Mouse (Mus musculus) midbrain, embryonic 14.5 days (tissue): ENCODE data around the gene Fance. TPM values are rescaled to one million over a fixed set of nuclear protein-coding genes. Genes with fewer than 3 reads are reported as not detected.

Experiments used
- ATAC-seq: fragments of 200-750 bp; cut with Nextera tagmentation; 2 replicates; pipeline ENCODE4 v1.8.0; 2017; ENCODE audit warnings: moderate number of reproducible peaks, moderate library complexity; ENCODE audit not compliant: low FRiP score, low TSS enrichment
- DNase-seq: peaks from one replicate; pipeline ENCODE4 v3.0.0-alpha.2; 2015
- H3K27ac ChIP-seq: fragments of 300-500 bp; sonication (generic); replicated peaks from 2 replicates; pipeline ENCODE4 v1.5.1; 2014; ENCODE audit warnings: mild to moderate bottlenecking, low read depth, low read length, moderate library complexity
- H3K27me3 ChIP-seq: fragments of 300-500 bp; sonication (generic); 2 replicates; pipeline ENCODE4 v1.6.1; 2014; ENCODE audit warnings: low read length, control low read depth, mixed read lengths; ENCODE audit not compliant: control insufficient read depth, insufficient read depth
- H3K36me3 ChIP-seq: fragments of 300-500 bp; sonication (generic); 2 replicates; pipeline ENCODE4 v1.6.1; 2014; ENCODE audit warnings: low read length, control low read depth; ENCODE audit not compliant: control insufficient read depth, insufficient read depth
- H3K4me1 ChIP-seq: fragments of 300-500 bp; sonication (generic); 2 replicates; pipeline ENCODE4 v1.6.1; 2014; ENCODE audit warnings: mild to moderate bottlenecking, antibody characterized with exemption, low read length, control low read depth; ENCODE audit not compliant: control insufficient read depth, insufficient read depth
- H3K4me2 ChIP-seq: fragments of 300-500 bp; sonication (generic); 2 replicates; pipeline ENCODE4 v1.6.1; 2014; ENCODE audit warnings: mild to moderate bottlenecking, low read length, moderate library complexity
- H3K4me3 ChIP-seq: fragments of 300-500 bp; sonication (generic); replicated peaks from 2 replicates; pipeline ENCODE4 v1.5.1; 2014; ENCODE audit warnings: low read depth, low read length
- H3K9ac ChIP-seq: fragments of 300-500 bp; sonication (generic); replicated peaks from 2 replicates; pipeline ENCODE4 v1.6.1; 2014; ENCODE audit warnings: mild to moderate bottlenecking, low read length, moderate library complexity
- H3K9me3 ChIP-seq: fragments of 300-500 bp; sonication (generic); 2 replicates; pipeline ENCODE4 v1.6.1; 2016; ENCODE audit warnings: low read length, control low read depth, mixed read lengths; ENCODE audit not compliant: control insufficient read depth
- WGBS: fragments of 180-500 bp; shearing (Covaris S2); extraction: QIAGEN DNeasy Blood & Tissue Kit; methylation state at CpG from one replicate; pipeline ENCODE4 v1.1.7; 2014; 5-methylcytosine and 5-hydroxymethylcytosine counted together
- polyA plus RNA-seq: library from polyadenylated mRNA; unstranded; fragments of >200 nt; fragmentation: Nextera tagmentation; extraction: Ambion mirVana; gene quantifications from 2 replicates; pipeline ENCODE4 v1.2.1, GENCODE M21; 2014

Gene Fance
- polyA plus RNA-seq, 1 experiment from 2014 or later, result 24.3 TPM

- ATAC-seq (no peak), DNase-seq (no peak)
- no peaks in the 10 kb centered on the region for H3K27me3 ChIP-seq
- H3K9me3 ChIP-seq, result no peaks in the 10 kb centered on the region
- no peak overlapping the region for H3K4me3 ChIP-seq
- 69% methylated on average over 10 of the region's 10 CpGs for whole genome bisulfite sequencing
- no peak overlapping the region for H3K27ac ChIP-seq
- H3K4me1 ChIP-seq, result peaks cover 7% of the 10 kb centered on the region; the same call in 1 of the 2 replicates
- no peak overlapping the region for H3K4me2 ChIP-seq
- H3K9ac ChIP-seq, result no peak overlapping the region
- H3K36me3 ChIP-seq, result no peaks in the 10 kb centered on the region
These were observed 35.6 kb upstream of the Fance start for GRCm38 (mm10) chr17:28277721-28278120.

DNA sequence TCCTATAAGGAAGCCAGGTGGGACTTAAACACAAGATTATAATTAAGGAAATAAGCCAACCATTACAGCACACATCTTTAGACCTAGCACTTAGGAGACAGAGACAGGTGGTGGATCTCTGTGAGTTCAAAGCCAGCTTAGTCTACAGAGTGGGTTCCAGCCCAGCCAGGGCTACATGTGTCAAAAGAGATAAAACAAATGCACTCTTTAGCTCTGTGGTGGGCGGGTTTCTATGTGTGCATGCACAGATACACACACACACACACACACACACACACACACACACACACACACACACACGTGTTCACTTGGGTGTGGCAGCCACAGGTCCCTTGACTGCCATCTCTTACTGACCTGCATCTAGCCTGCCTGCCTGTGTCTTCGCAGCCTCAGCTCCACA, 35.2 kb upstream of the Fance start:
- H3K9me3 ChIP-seq, result no peaks in the 10 kb centered on the region
- H3K9ac ChIP-seq, result no peak overlapping the region
- DNase-seq (no peak), ATAC-seq (no peak)
- no peak overlapping the region for H3K4me3 ChIP-seq
- no peaks in the 10 kb centered on the region for H3K36me3 ChIP-seq
- no peak overlapping the region for H3K27ac ChIP-seq
- H3K27me3 ChIP-seq, result no peaks in the 10 kb centered on the region
- 97% methylated on average over 3 of the region's 3 CpGs for WGBS
- no peak overlapping the region for H3K4me2 ChIP-seq
- H3K4me1 ChIP-seq, result peaks cover 7% of the 10 kb centered on the region; the same call in 1 of the 2 replicates

GRCm38 (mm10) chr17:28279236-28279635, 34.1 kb upstream of the Fance start:
- no peaks in the 10 kb centered on the region for H3K36me3 ChIP-seq
- H3K4me2 ChIP-seq, result no peak overlapping the region
- WGBS, result 68% methylated on average over 4 of the region's 4 CpGs
- ATAC-seq (no peak), DNase-seq (no peak)
- no peak overlapping the region for H3K27ac ChIP-seq
- H3K9me3 ChIP-seq, result no peaks in the 10 kb centered on the region
- H3K4me3 ChIP-seq, result no peak overlapping the region
- peaks cover 7% of the 10 kb centered on the region; the same call in 1 of the 2 replicates for H3K4me1 ChIP-seq
- no peak overlapping the region for H3K9ac ChIP-seq
- H3K27me3 ChIP-seq, result no peaks in the 10 kb centered on the region

GRCm38 (mm10) chr17:28279780-28280422, 33.4 kb upstream of the Fance start:
- H3K9me3 ChIP-seq, result no peaks in the 10 kb centered on the region
- no peak overlapping the region for H3K4me3 ChIP-seq
- no peaks in the 10 kb centered on the region for H3K36me3 ChIP-seq
- H3K4me1 ChIP-seq, result peaks cover 7% of the 10 kb centered on the region; the same call in 1 of the 2 replicates
- H3K4me2 ChIP-seq, result no peak overlapping the region
- H3K27ac ChIP-seq, result no peak overlapping the region
- 73% methylated on average over 15 of the region's 15 CpGs for WGBS
- ATAC-seq (no peak), DNase-seq (no peak)
- H3K27me3 ChIP-seq, result no peaks in the 10 kb centered on the region
- H3K9ac ChIP-seq, result peak overlapping the region; percentile 12; the same call in 1 of the 2 replicates

GRCm38 (mm10) chr17:28280423-28280800, 32.9 kb upstream of the Fance start:
- Histone ChIP-seq H3K27ac (no peak overlapping the region), H3K4me2 (no peak overlapping the region), H3K9me3 (no peaks in the 10 kb centered on the region), H3K9ac (peak overlapping the region; percentile 12; the same call in 1 of the 2 replicates), H3K4me1 (peaks cover 7% of the 10 kb centered on the region; the same call in 1 of the 2 replicates), H3K36me3 (no peaks in the 10 kb centered on the region), H3K4me3 (no peak overlapping the region), H3K27me3 (no peaks in the 10 kb centered on the region)
- DNase-seq, result no peak
- 78% methylated on average over 7 of the region's 7 CpGs for WGBS
- no peak for ATAC-seq

DNA sequence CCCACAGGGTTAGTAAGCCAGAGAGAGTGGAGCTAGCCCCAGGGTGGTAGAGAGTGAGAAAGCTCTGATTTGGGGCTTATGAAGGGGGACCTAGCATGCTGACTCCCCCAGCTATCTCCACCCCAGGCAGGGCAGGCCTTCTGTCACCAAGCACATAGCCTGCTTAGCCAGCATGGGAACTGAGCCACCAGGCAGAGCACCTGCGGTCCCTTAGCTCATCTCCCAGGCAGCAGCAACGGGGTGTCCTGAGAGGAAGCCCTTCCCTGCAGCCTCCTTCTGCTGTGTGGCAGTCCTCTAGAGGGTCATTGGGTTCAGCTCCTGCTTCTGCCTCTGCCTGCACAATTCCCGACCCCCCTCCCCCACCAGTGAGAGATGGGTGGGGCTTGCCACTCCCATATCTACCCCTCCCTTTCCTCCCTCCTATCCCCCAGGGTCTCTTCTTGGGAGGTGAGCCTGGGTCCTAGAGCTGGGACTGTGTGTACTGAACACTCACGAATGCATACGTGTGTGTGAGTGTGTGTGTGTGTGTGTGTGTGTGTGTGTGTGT, 32.4 kb upstream of the Fance start:
- Histone ChIP-seq H3K36me3 (no peaks in the 10 kb centered on the region), H3K4me2 (no peak overlapping the region), H3K27me3 (no peaks in the 10 kb centered on the region), H3K4me1 (peaks cover 7% of the 10 kb centered on the region; the same call in 1 of the 2 replicates), H3K27ac (no peak overlapping the region), H3K9me3 (no peaks in the 10 kb centered on the region), H3K9ac (no peak overlapping the region), H3K4me3 (no peak overlapping the region)
- DNase-seq (no peak), ATAC-seq (no peak)
- 46% methylated on average over 5 of the region's 5 CpGs for WGBS

GRCm38 (mm10) chr17:28281866-28282441, 31.4 kb upstream of the Fance start:
- Histone ChIP-seq H3K36me3 (no peaks in the 10 kb centered on the region), H3K4me1 (peaks cover 7% of the 10 kb centered on the region; the same call in 1 of the 2 replicates), H3K4me3 (no peak overlapping the region), H3K9ac (no peak overlapping the region), H3K9me3 (no peaks in the 10 kb centered on the region), H3K27ac (no peak overlapping the region), H3K4me2 (no peak overlapping the region), H3K27me3 (no peaks in the 10 kb centered on the region)
- 94% methylated on average over 7 of the region's 7 CpGs for WGBS
- DNase-seq, result no peak
- ATAC-seq, result no peak

- H3K9ac ChIP-seq, result no peak overlapping the region
- H3K4me1 ChIP-seq, result peaks cover 3% of the 10 kb centered on the region; the same call in 1 of the 2 replicates
- no peak overlapping the region for H3K4me2 ChIP-seq
- H3K27me3 ChIP-seq, result no peaks in the 10 kb centered on the region
- 91% methylated on average over 10 of the region's 10 CpGs for WGBS
- no peak for DNase-seq
- H3K9me3 ChIP-seq, result no peaks in the 10 kb centered on the region
- H3K4me3 ChIP-seq, result no peak overlapping the region
- no peaks in the 10 kb centered on the region for H3K36me3 ChIP-seq
- no peak overlapping the region for H3K27ac ChIP-seq
- ATAC-seq, result no peak
These were observed 30.1 kb upstream of the Fance start for GRCm38 (mm10) chr17:28283199-28283598.

DNA sequence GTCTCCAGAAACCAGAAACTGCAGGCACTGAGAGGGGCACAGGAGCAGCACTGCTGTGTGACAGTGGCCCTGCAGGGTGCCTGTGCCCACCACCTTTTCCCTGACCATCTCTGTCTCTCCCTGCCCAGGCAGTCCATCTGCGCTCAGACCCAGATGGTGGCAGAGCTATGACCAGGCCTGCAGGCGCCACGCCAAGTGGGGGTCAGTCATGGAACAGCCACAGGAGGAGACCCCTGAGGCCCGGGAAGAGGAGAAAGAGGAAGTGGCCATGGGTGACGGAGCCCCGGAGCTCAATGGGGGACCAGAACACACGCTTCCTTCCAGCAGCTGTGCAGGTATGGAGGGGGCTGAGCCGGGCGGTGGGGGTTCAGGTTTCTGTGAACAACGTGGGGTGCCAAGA, 27.2 kb upstream of the Fance start:
- WGBS, result 86% methylated on average over 10 of the region's 10 CpGs
- no peaks in the 10 kb centered on the region; the same call in 1 of the 2 replicates for H3K4me1 ChIP-seq
- no peak for ATAC-seq
- no peaks in the 10 kb centered on the region for H3K27me3 ChIP-seq
- H3K36me3 ChIP-seq, result no peaks in the 10 kb centered on the region
- no peak overlapping the region for H3K4me2 ChIP-seq
- no peaks in the 10 kb centered on the region for H3K9me3 ChIP-seq
- no peak overlapping the region for H3K27ac ChIP-seq
- H3K4me3 ChIP-seq, result no peak overlapping the region
- DNase-seq, result no peak
- H3K9ac ChIP-seq, result no peak overlapping the region
